Mouse (Mus musculus) forebrain, embryonic 11.5 days (tissue): ENCODE measurements around the gene Acot1. TPM values are rescaled to one million over a fixed set of nuclear protein-coding genes. Genes with fewer than 3 reads are reported as not detected.
"Not testable (repeated sequence)": the region's sequence is repeated elsewhere in the genome, so short reads cannot be mapped to it uniquely, and the experiment has no call there.

Source experiments
- ATAC-seq: fragments of 200-750 bp; cut with Nextera tagmentation; replicated peaks from 2 replicates; pipeline ENCODE4 v1.8.0; 2017; ENCODE audit warnings: moderate TSS enrichment; ENCODE audit not compliant: low FRiP score
- DNase-seq: peaks from one replicate; pipeline ENCODE4 v3.0.0-alpha.2; 2017; ENCODE audit warnings: low spot score
- H3K27ac ChIP-seq: fragments of 300-500 bp; sonication (generic); 2 replicates; pipeline ENCODE4 v1.5.1; 2014; ENCODE audit warnings: low read depth, low read length
- H3K27me3 ChIP-seq: fragments of 300-500 bp; sonication (generic); 2 replicates; pipeline ENCODE4 v1.6.1; 2014; ENCODE audit warnings: mild to moderate bottlenecking, low read length, mixed read lengths; ENCODE audit not compliant: control insufficient read depth, insufficient read depth
- H3K36me3 ChIP-seq: fragments of 300-500 bp; sonication (generic); 2 replicates; pipeline ENCODE4 v1.6.1; 2014; ENCODE audit warnings: mild to moderate bottlenecking, low read length, moderate library complexity, mixed read lengths; ENCODE audit not compliant: control insufficient read depth, insufficient read depth
- H3K4me1 ChIP-seq: fragments of 300-500 bp; sonication (generic); replicated peaks from 2 replicates; pipeline ENCODE4 v1.6.1; 2014; ENCODE audit warnings: low read length, mixed read lengths; ENCODE audit not compliant: control insufficient read depth, insufficient read depth
- H3K4me2 ChIP-seq: fragments of 300-500 bp; sonication (generic); 2 replicates; pipeline ENCODE4 v1.6.1; 2014; ENCODE audit warnings: low read depth, mild to moderate bottlenecking, low read length, moderate library complexity, mixed read lengths; ENCODE audit not compliant: severe bottlenecking
- H3K4me3 ChIP-seq: fragments of 300-500 bp; sonication (generic); 2 replicates; pipeline ENCODE4 v1.5.1; 2014; ENCODE audit warnings: low read depth, low read length
- H3K9ac ChIP-seq: fragments of 300-500 bp; sonication (generic); 2 replicates; pipeline ENCODE4 v1.6.1; 2014; ENCODE audit warnings: low read length
- H3K9me3 ChIP-seq: fragments of 300-500 bp; sonication (generic); 2 replicates; pipeline ENCODE4 v1.6.1; 2016; ENCODE audit warnings: low read length, mixed read lengths; ENCODE audit not compliant: control insufficient read depth
- WGBS: fragments of 180-500 bp; shearing (Covaris S2); extraction: QIAGEN DNeasy Blood & Tissue Kit; methylation state at CpG from one replicate; pipeline ENCODE4 v1.1.7; 2014; 5-methylcytosine and 5-hydroxymethylcytosine counted together
- polyA plus RNA-seq: library from polyadenylated mRNA; unstranded; fragments of >200 nt; fragmentation: Nextera tagmentation; extraction: Ambion mirVana; gene quantifications from 2 replicates; pipeline ENCODE4 v1.2.1, GENCODE M21; 2014

Acot1 gene
- 34.1 and 42.7 TPM in 2 replicates for polyA plus RNA-seq

- H3K9me3 ChIP-seq, H3K27me3 ChIP-seq, H3K36me3 ChIP-seq: not testable (repeated sequence)
- WGBS, result 2% methylated on average over 60 of the region's 70 CpGs
- peak; percentile 83 for DNase-seq
- Histone ChIP-seq H3K9ac (peak within 1 kb of the TSS; percentile 63), H3K4me2 (peak within 1 kb of the TSS; percentile 57), H3K4me3 (peak within 1 kb of the TSS; percentile 34), H3K27ac (0 out of 2 replicates have a peak within 1 kb of the TSS, but pooled peaks have one; percentile 58), H3K4me1 (peaks cover 11% of the 10 kb centered on the region; the same call in 1 of the 2 replicates)
- ATAC-seq, result peak; percentile 95
Measured at GRCm38 (mm10) chr12:84009171-84009965, at the start of gene Acot1. Gene Acot1 (plus strand): TSS chr12:84009490.

GRCm38 (mm10) chr12:83965235-83965634 lies 44.1 kb upstream of the Acot1 start:
- no peaks in the 10 kb centered on the region for H3K9me3 ChIP-seq
- H3K4me2 ChIP-seq, result no peak overlapping the region
- no peak overlapping the region for H3K27ac ChIP-seq
- H3K36me3 ChIP-seq, result no peaks in the 10 kb centered on the region
- no peaks in the 10 kb centered on the region for H3K27me3 ChIP-seq
- no peak for DNase-seq
- ATAC-seq, result no peak
- H3K9ac ChIP-seq, result no peak overlapping the region
- H3K4me3 ChIP-seq, result no peak overlapping the region
- no peaks in the 10 kb centered on the region for H3K4me1 ChIP-seq
- WGBS, result 84% methylated on average over 6 of the region's 7 CpGs

GRCm38 (mm10) chr12:83972117-83972516 lies 37.2 kb upstream of the Acot1 start:
- Histone ChIP-seq H3K4me3 (no peak overlapping the region), H3K27ac (no peak overlapping the region), H3K9me3 (0 out of 2 replicates have a peak, but pooled peaks cover 3% of the 10 kb centered on the region), H3K27me3 (no peaks in the 10 kb centered on the region), H3K9ac (no peak overlapping the region), H3K4me2 (no peak overlapping the region), H3K4me1 (no peaks in the 10 kb centered on the region), H3K36me3 (no peaks in the 10 kb centered on the region)
- DNase-seq (no peak), ATAC-seq (no peak)
- 85% methylated on average over 2 of the region's 2 CpGs for WGBS

GRCm38 (mm10) chr12:83978862-83979261 lies 30.4 kb upstream of the Acot1 start:
- 91% methylated on average over 6 of the region's 6 CpGs for whole genome bisulfite sequencing
- H3K36me3 ChIP-seq, result no peaks in the 10 kb centered on the region
- H3K4me3 ChIP-seq, result no peak overlapping the region
- H3K27me3 ChIP-seq, result no peaks in the 10 kb centered on the region
- no peaks in the 10 kb centered on the region for H3K4me1 ChIP-seq
- no peak for ATAC-seq
- no peak for DNase-seq
- 0 out of 2 replicates have a peak, but pooled peaks cover 3% of the 10 kb centered on the region for H3K9me3 ChIP-seq
- no peak overlapping the region for H3K9ac ChIP-seq
- H3K27ac ChIP-seq, result no peak overlapping the region
- H3K4me2 ChIP-seq, result no peak overlapping the region

- H3K27ac ChIP-seq, result no peak overlapping the region
- H3K4me3 ChIP-seq, result no peak overlapping the region
- H3K9me3 ChIP-seq, result no peaks in the 10 kb centered on the region
- no peak overlapping the region for H3K4me2 ChIP-seq
- no peak overlapping the region for H3K9ac ChIP-seq
- ATAC-seq (no peak), DNase-seq (no peak)
- no peaks in the 10 kb centered on the region for H3K27me3 ChIP-seq
- no peaks in the 10 kb centered on the region for H3K36me3 ChIP-seq
- WGBS, result 84% methylated on average over 4 of the region's 4 CpGs
- no peaks in the 10 kb centered on the region for H3K4me1 ChIP-seq
Measured at GRCm38 (mm10) chr12:83981615-83982014, 27.7 kb upstream of the Acot1 start.

GRCm38 (mm10) chr12:83984752-83985151 lies 24.5 kb upstream of the Acot1 start, which contains the start of gene Heatr4:
Gene Heatr4 (minus strand): TSS chr12:83984852.
- DNase-seq (no peak), ATAC-seq (no peak)
- Histone ChIP-seq H3K4me2 (no peak within 1 kb of the TSS), H3K9me3 (no peaks in the 10 kb centered on the region), H3K9ac (no peak within 1 kb of the TSS), H3K27ac (no peak within 1 kb of the TSS), H3K4me3 (no peak within 1 kb of the TSS), H3K36me3 (no peaks in the 10 kb centered on the region), H3K27me3 (no peaks in the 10 kb centered on the region), H3K4me1 (0 out of 2 replicates have a peak, but pooled peaks cover 3% of the 10 kb centered on the region)
- 72% methylated on average over 4 of the region's 4 CpGs for WGBS

GRCm38 (mm10) chr12:83987242-83987582 lies 22.1 kb upstream of the Acot1 start:
- peak overlapping the region; percentile 53 for H3K4me3 ChIP-seq
- H3K36me3 ChIP-seq, result no peaks in the 10 kb centered on the region
- peak overlapping the region; percentile 73; the same call in 1 of the 2 replicates for H3K9ac ChIP-seq
- ATAC-seq (0 out of 2 replicates have a peak, but pooled peaks have one; percentile 9), DNase-seq (no peak)
- no peaks in the 10 kb centered on the region for H3K9me3 ChIP-seq
- peak overlapping the region; percentile 61 for H3K4me2 ChIP-seq
- H3K27me3 ChIP-seq, result no peaks in the 10 kb centered on the region
- H3K4me1 ChIP-seq, result 0 out of 2 replicates have a peak, but pooled peaks cover 3% of the 10 kb centered on the region
- WGBS, result 41% methylated on average over 8 of the region's 8 CpGs
- H3K27ac ChIP-seq, result no peak overlapping the region

- ATAC-seq (peak; percentile 88), DNase-seq (peak; percentile 82)
- peak within 1 kb of the TSS; percentile 61 for H3K4me2 ChIP-seq
- under 1% methylated on average over 80 of the region's 80 CpGs for WGBS
- peak within 1 kb of the TSS; percentile 53 for H3K4me3 ChIP-seq
- H3K4me1 ChIP-seq, result 0 out of 2 replicates have a peak, but pooled peaks cover 3% of the 10 kb centered on the region
- H3K9me3 ChIP-seq, result no peaks in the 10 kb centered on the region
- H3K36me3 ChIP-seq, result no peaks in the 10 kb centered on the region
- peak within 1 kb of the TSS; percentile 73 for H3K9ac ChIP-seq
- H3K27me3 ChIP-seq, result no peaks in the 10 kb centered on the region
- H3K27ac ChIP-seq, result peak within 1 kb of the TSS; percentile 44; the same call in 1 of the 2 replicates
Measured at GRCm38 (mm10) chr12:83987583-83988441, 21.5 kb upstream of the Acot1 start, which contains the start of gene Acot2. Gene Acot2 (plus strand): TSS chr12:83987861.
